In the genomic region with DNA sequence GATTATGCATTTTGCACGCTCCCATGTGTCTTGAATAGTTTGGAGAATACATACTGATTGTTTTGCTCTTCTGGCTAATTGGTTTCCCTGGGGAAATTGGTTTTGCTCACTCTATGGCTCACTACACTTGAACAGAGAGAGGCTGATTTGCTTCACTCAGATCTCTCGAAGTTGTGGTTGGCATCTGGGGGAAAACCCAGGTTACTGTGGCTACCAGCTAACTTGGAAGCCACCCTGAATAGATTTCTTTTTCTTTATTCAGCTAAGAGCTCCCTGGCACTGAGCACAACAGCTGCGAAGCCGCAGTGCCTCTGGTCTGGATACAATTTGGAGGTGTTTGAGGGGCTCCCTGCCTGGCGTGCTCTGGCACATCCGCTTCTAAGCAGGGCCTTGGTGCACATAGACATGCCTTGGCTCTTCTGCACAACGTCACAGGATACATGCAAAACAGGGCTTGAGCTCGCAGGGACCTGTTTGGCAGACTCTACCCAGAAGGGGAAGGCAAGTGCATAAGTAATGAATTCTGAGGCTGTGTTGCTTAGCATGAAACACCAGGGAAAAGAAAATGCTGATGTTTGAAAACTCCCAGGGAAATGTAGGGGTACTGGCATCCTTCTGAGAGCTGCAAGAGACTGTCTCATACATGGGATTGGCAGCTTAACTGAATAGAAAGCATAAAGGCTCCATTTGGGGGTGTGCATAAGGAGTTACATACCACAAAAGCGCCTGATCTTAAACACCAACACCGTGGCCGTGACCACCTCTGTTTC, we compare ENCODE assay signal across 9 mouse cellular contexts. TPM values are rescaled to one million over a fixed set of nuclear protein-coding genes. Genes with fewer than 3 reads are reported as not detected.
A peak's percentile ranks its signal among the peaks of the same experiment; 100 is the strongest.
DNase-seq lines count a peak whose midpoint lies in the region; ATAC-seq and TF ChIP-seq lines count a peak whose summit lies in the region.
"Had no signal": no experiment of that assay in that cellular context is flagged by ENCODE, and none has a peak within 500 bp of the region (broad histone marks: within the 10 kb centered on the region; RNA-seq: fewer than 3 reads in every experiment).

No protein-coding gene starts in this region.

- H3K4me2 ChIP-seq in embryonic facial prominence, embryonic 15.5 days (replicated peaks) = no peak overlapping the region
- H3K4me2 ChIP-seq in neural tube, embryonic 12.5 days (replicated peaks) = no peak overlapping the region
- H3K4me2 ChIP-seq: limb, embryonic 12.5 days had no signal

- H3K4me3 ChIP-seq in embryonic facial prominence, embryonic 15.5 days (replicated peaks) = no peak overlapping the region
- no peak overlapping the region for H3K4me3 ChIP-seq in neural tube, embryonic 12.5 days
- no peak overlapping the region for H3K4me3 ChIP-seq in gastrocnemius, adult 2 months
- H3K4me3 ChIP-seq: limb, embryonic 12.5 days had no signal

- ATAC-seq in embryonic facial prominence, embryonic 15.5 days (ENCODE audit: insufficient number of reproducible peaks, low FRiP score, low TSS enrichment, low read depth) = peak; percentile 73
- peak; percentile 84 for ATAC-seq in neural tube, embryonic 12.5 days (ENCODE audit: low FRiP score, low read depth)
- ATAC-seq in erythroblast, adult 5-6 weeks (replicated peaks; ENCODE audit: low FRiP score, poor library complexity, severe bottlenecking) = no peak

- intact Hi-C loops in gastrocnemius, adult 2 months (cut with DNase I) = loop anchor here (10.0 kb wide), 1 partner anchor 512 kb away; no protein-coding TSS in a partner anchor
- intact Hi-C loops in heart, postnatal 25 days (cut with DNase I) = no loop called here

- H3K27me3 ChIP-seq in embryonic facial prominence, embryonic 15.5 days = no peaks in the 10 kb centered on the region
- no peaks in the 10 kb centered on the region for H3K27me3 ChIP-seq in neural tube, embryonic 12.5 days (replicated peaks)
- H3K27me3 ChIP-seq: limb, embryonic 12.5 days had no signal

- 41% methylated on average over 11 of the region's 11 CpGs for WGBS in embryonic facial prominence, embryonic 15.5 days
- WGBS in neural tube, embryonic 12.5 days = 57% methylated on average over 11 of the region's 11 CpGs

- H3K36me3 ChIP-seq in embryonic facial prominence, embryonic 15.5 days = no peaks in the 10 kb centered on the region
- H3K36me3 ChIP-seq in neural tube, embryonic 12.5 days = no peaks in the 10 kb centered on the region
- H3K36me3 ChIP-seq: limb, embryonic 12.5 days had no signal

- H3K4me1 ChIP-seq in embryonic facial prominence, embryonic 15.5 days = peaks cover 9% of the 10 kb centered on the region; the same call in 1 of the 2 replicates
- H3K4me1 ChIP-seq in neural tube, embryonic 12.5 days = peaks cover 14% of the 10 kb centered on the region

- H3K9me3 ChIP-seq in embryonic facial prominence, embryonic 15.5 days (replicated peaks) = no peaks in the 10 kb centered on the region
- no peaks in the 10 kb centered on the region for H3K9me3 ChIP-seq in neural tube, embryonic 12.5 days
- H3K9me3 ChIP-seq: limb, embryonic 12.5 days had no signal

- TF ChIP-seq CTCF in gastrocnemius, adult 2 months (IDR thresholded peaks at IDR 0.05) = no peak

- H3K27ac ChIP-seq in embryonic facial prominence, embryonic 15.5 days (replicated peaks) = no peak overlapping the region
- no peak overlapping the region for H3K27ac ChIP-seq in neural tube, embryonic 12.5 days
- H3K27ac ChIP-seq in gastrocnemius, adult 2 months = no peak overlapping the region
- H3K27ac ChIP-seq: limb, embryonic 12.5 days had no signal

- peak; percentile 16 for DNase-seq in brain, adult 2 months (ENCODE audit: low read depth, low spot score)
- peak; percentile 47 for DNase-seq in layer of hippocampus, adult 9-11 months
- no peak for DNase-seq in gastrocnemius, adult 2 months
- no peak for DNase-seq in heart, postnatal 25 days (ENCODE audit: low spot score)
- DNase-seq in cerebellum, adult 9-10 months = no peak

- H3K9ac ChIP-seq in embryonic facial prominence, embryonic 15.5 days = no peak overlapping the region
- no peak overlapping the region for H3K9ac ChIP-seq in neural tube, embryonic 12.5 days
- H3K9ac ChIP-seq: limb, embryonic 12.5 days had no signal

RNA-seq across cellular contexts. Expression of a gene that starts 30.1 kb away (rescaled TPM):
- polyA plus RNA-seq in embryonic facial prominence, embryonic 15.5 days (2015; fragmentation: Nextera tagmentation; extraction: Ambion mirVana) = 0.20 TPM in 1 of 2 replicates, not detected in the other
- polyA plus RNA-seq in neural tube, embryonic 12.5 days (2016; fragmentation: Nextera tagmentation; extraction: Ambion mirVana) = 1.7 TPM in 2 replicates
- total RNA-seq in gastrocnemius, adult 2 months (2021) = not detected
- 0.84 TPM in 1 of 2 replicates, not detected in the other for total RNA-seq in erythroblast, adult 5-6 weeks (2015; ENCODE audit: low replicate concordance)
- total RNA-seq in erythroblast, adult 5-6 weeks (2017; ENCODE audit: low replicate concordance) = not detected in 2 replicates
- total RNA-seq in heart, postnatal 25 days (2021) = under 1 TPM; 0.25 to 0.52 TPM

Comparison
In these comparisons a context has a peak if more than half of its experiments do, and no peak if none do; other contexts are left out.
1. DNase-seq: peak in brain, adult 2 months (single experiment) and layer of hippocampus, adult 9-11 months (single experiment); none in gastrocnemius, adult 2 months (single experiment), heart, postnatal 25 days (single experiment) and cerebellum, adult 9-10 months (single experiment).